Mouse (Mus musculus): ENCODE measurements around the gene Olfr1418. TPM values are rescaled to one million over a fixed set of nuclear protein-coding genes. Genes with fewer than 3 reads are reported as not detected.

Gene Olfr1418
- polyA plus RNA-seq, 1 experiment from 2014 or later = not detected

GRCm38 (mm10) chr19:11814742-11815333 is 46.0 kb downstream of the Olfr1418 start:
- 71% methylated on average over 6 of the region's 6 CpGs for WGBS
- no peak overlapping the region for H3K27ac ChIP-seq (replicated peaks)
- H3K9ac ChIP-seq (ENCODE audit: low read length) = no peak overlapping the region
- H3K4me3 ChIP-seq (ENCODE audit: low read depth, low read length) = no peak overlapping the region
- ATAC-seq (ENCODE audit: low FRiP score, low TSS enrichment) = no peak
- DNase-seq (ENCODE audit: low spot score) = no peak
- no peak overlapping the region for H3K4me2 ChIP-seq (replicated peaks; ENCODE audit: low read depth)
- peaks cover 9% of the 10 kb centered on the region; the same call in 1 of the 2 replicates for H3K4me1 ChIP-seq (replicated peaks; ENCODE audit: control insufficient read depth, insufficient read depth)
- no peaks in the 10 kb centered on the region for H3K27me3 ChIP-seq (ENCODE audit: control insufficient read depth, insufficient read depth, low read length)
- TF ChIP-seq EP300 (optimal IDR thresholded peaks at IDR 0.05) = no peak
- no peak for TF ChIP-seq CTCF (IDR thresholded peaks at IDR 0.05; ENCODE audit: low read depth)
- no peaks in the 10 kb centered on the region for H3K9me3 ChIP-seq (ENCODE audit: control insufficient read depth, low read length)
- H3K36me3 ChIP-seq (ENCODE audit: control insufficient read depth, insufficient read depth, low read length) = no peaks in the 10 kb centered on the region

- DNase-seq (ENCODE audit: low spot score) (no peak), ATAC-seq (ENCODE audit: low FRiP score, low TSS enrichment) (no peak)
- Histone ChIP-seq H3K4me3 (ENCODE audit: low read depth, low read length) (no peak overlapping the region), H3K27me3 (ENCODE audit: control insufficient read depth, insufficient read depth, low read length) (no peaks in the 10 kb centered on the region), H3K4me1 (replicated peaks; ENCODE audit: control insufficient read depth, insufficient read depth) (peaks cover 9% of the 10 kb centered on the region; the same call in 1 of the 2 replicates), H3K36me3 (ENCODE audit: control insufficient read depth, insufficient read depth, low read length) (no peaks in the 10 kb centered on the region), H3K27ac (replicated peaks) (peak overlapping the region; percentile 85), H3K4me2 (replicated peaks; ENCODE audit: low read depth) (peak overlapping the region; percentile 20; the same call in 1 of the 2 replicates), H3K9me3 (ENCODE audit: control insufficient read depth, low read length) (no peaks in the 10 kb centered on the region), H3K9ac (ENCODE audit: low read length) (peak overlapping the region; percentile 13; the same call in 1 of the 2 replicates)
- TF ChIP-seq EP300 (optimal IDR thresholded peaks at IDR 0.05) (no peak), CTCF (IDR thresholded peaks at IDR 0.05; ENCODE audit: low read depth) (no peak)
- 22% methylated on average over 8 of the region's 8 CpGs for WGBS
These were observed 47.2 kb downstream of the Olfr1418 start for GRCm38 (mm10) chr19:11813649-11814048.

GRCm38 (mm10) chr19:11813136-11813535 is 47.7 kb downstream of the Olfr1418 start:
- WGBS = 38% methylated on average over 4 of the region's 4 CpGs
- H3K4me2 ChIP-seq (replicated peaks; ENCODE audit: low read depth) = no peak overlapping the region
- no peaks in the 10 kb centered on the region for H3K36me3 ChIP-seq (ENCODE audit: control insufficient read depth, insufficient read depth, low read length)
- H3K9me3 ChIP-seq (ENCODE audit: control insufficient read depth, low read length) = no peaks in the 10 kb centered on the region
- no peak for DNase-seq (ENCODE audit: low spot score)
- H3K4me3 ChIP-seq (ENCODE audit: low read depth, low read length) = no peak overlapping the region
- H3K27me3 ChIP-seq (ENCODE audit: control insufficient read depth, insufficient read depth, low read length) = no peaks in the 10 kb centered on the region
- no peak overlapping the region for H3K9ac ChIP-seq (ENCODE audit: low read length)
- peak; percentile 50 for ATAC-seq (ENCODE audit: low FRiP score, low TSS enrichment)
- TF ChIP-seq CTCF (IDR thresholded peaks at IDR 0.05; ENCODE audit: low read depth) = no peak
- no peak for TF ChIP-seq EP300 (optimal IDR thresholded peaks at IDR 0.05)
- H3K27ac ChIP-seq (replicated peaks) = peak overlapping the region; percentile 85; the same call in 1 of the 2 replicates
- peaks cover 9% of the 10 kb centered on the region; the same call in 1 of the 2 replicates for H3K4me1 ChIP-seq (replicated peaks; ENCODE audit: control insufficient read depth, insufficient read depth)

GRCm38 (mm10) chr19:11811688-11812365 is 49.0 kb downstream of the Olfr1418 start:
- H3K4me3 ChIP-seq (ENCODE audit: low read depth, low read length) = no peak overlapping the region
- no peaks in the 10 kb centered on the region for H3K9me3 ChIP-seq (ENCODE audit: control insufficient read depth, low read length)
- no peak overlapping the region for H3K4me2 ChIP-seq (replicated peaks; ENCODE audit: low read depth)
- ATAC-seq (ENCODE audit: low FRiP score, low TSS enrichment) = no peak
- H3K36me3 ChIP-seq (ENCODE audit: control insufficient read depth, insufficient read depth, low read length) = no peaks in the 10 kb centered on the region
- no peak for DNase-seq (ENCODE audit: low spot score)
- no peak for TF ChIP-seq EP300 (optimal IDR thresholded peaks at IDR 0.05)
- TF ChIP-seq CTCF (IDR thresholded peaks at IDR 0.05; ENCODE audit: low read depth) = no peak
- 54% methylated on average over 5 of the region's 5 CpGs for WGBS
- H3K27me3 ChIP-seq (ENCODE audit: control insufficient read depth, insufficient read depth, low read length) = no peaks in the 10 kb centered on the region
- H3K9ac ChIP-seq (ENCODE audit: low read length) = no peak overlapping the region
- H3K4me1 ChIP-seq (replicated peaks; ENCODE audit: control insufficient read depth, insufficient read depth) = peaks cover 9% of the 10 kb centered on the region; the same call in 1 of the 2 replicates
- no peak overlapping the region for H3K27ac ChIP-seq (replicated peaks)

- DNase-seq (ENCODE audit: low spot score) = no peak
- no peak for ATAC-seq (ENCODE audit: low FRiP score, low TSS enrichment)
These were observed 50.0 kb downstream of the Olfr1418 start for GRCm38 (mm10) chr19:11810856-11811255.

More at GRCm38 (mm10) chr19:11810856-11811255, 50.0 kb downstream of the Olfr1418 start:
- no peak for TF ChIP-seq CTCF (IDR thresholded peaks at IDR 0.05; ENCODE audit: low read depth)
- no peak for TF ChIP-seq EP300 (optimal IDR thresholded peaks at IDR 0.05)
- Histone ChIP-seq H3K36me3 (ENCODE audit: control insufficient read depth, insufficient read depth, low read length) (no peaks in the 10 kb centered on the region), H3K9me3 (ENCODE audit: control insufficient read depth, low read length) (no peaks in the 10 kb centered on the region), H3K4me3 (ENCODE audit: low read depth, low read length) (no peak overlapping the region), H3K27me3 (ENCODE audit: control insufficient read depth, insufficient read depth, low read length) (no peaks in the 10 kb centered on the region), H3K9ac (ENCODE audit: low read length) (no peak overlapping the region), H3K27ac (replicated peaks) (no peak overlapping the region), H3K4me2 (replicated peaks; ENCODE audit: low read depth) (no peak overlapping the region), H3K4me1 (replicated peaks; ENCODE audit: control insufficient read depth, insufficient read depth) (peaks cover 9% of the 10 kb centered on the region; the same call in 1 of the 2 replicates)
- 48% methylated on average over 1 of the region's 1 CpGs for WGBS
